Mouse (Mus musculus): ENCODE measurements at regions not wholly inside any gene's neighbourhood (a gene's known extent, or its start where the extent isn't known, plus 50 kb on each side); places are given as distances from the start of the nearest gene placed in this dataset.

- Histone ChIP-seq H3K4me1 (ENCODE audit: control insufficient read depth, insufficient read depth, low read length) (no peaks in the 10 kb centered on the region), H3K36me3 (ENCODE audit: control insufficient read depth, insufficient read depth, low read length) (no peaks in the 10 kb centered on the region), H3K9ac (ENCODE audit: low read length) (no peak overlapping the region), H3K4me3 (ENCODE audit: low read depth, low read length) (no peak overlapping the region), H3K9me3 (ENCODE audit: control insufficient read depth, low read length) (no peaks in the 10 kb centered on the region), H3K27me3 (ENCODE audit: control insufficient read depth, insufficient read depth, low read length) (no peaks in the 10 kb centered on the region), H3K27ac (ENCODE audit: low read depth, low read length) (no peak overlapping the region), H3K4me2 (no peak overlapping the region)
- ATAC-seq (ENCODE audit: low FRiP score) (peak; percentile 17; the same call in 1 of the 2 replicates), DNase-seq (ENCODE audit: low spot score, missing footprints) (no peak)
- 80% methylated on average over 13 of the region's 13 CpGs for WGBS
Measured at GRCm38 (mm10) chr11:19350331-19351242, 331.8 kb upstream of the Meis1 start.

DNA sequence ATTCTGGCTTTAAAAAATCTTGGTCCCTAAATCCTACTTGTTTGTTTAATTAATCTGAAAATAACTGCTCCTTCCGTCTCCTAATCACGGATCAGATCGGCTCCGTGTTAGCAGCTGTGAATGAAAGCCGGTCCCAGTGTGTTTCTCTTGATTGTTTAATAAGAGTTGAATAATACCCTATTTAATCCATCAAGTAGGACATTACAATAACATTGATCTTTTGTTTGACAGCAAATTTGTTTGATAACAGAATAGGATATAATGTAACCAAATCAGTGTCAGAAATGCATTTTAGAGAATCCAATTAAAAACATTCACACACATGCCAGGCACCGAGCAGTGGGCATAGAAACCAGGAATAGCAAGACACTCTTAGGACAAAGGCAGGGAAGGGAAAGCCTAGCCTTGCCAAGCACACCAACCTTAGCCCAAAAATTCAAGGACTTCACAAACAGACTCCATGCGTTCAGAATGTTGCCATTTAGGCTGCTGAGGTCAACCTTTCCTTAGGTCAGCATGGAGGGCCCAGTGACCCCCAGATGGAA lies 332.5 kb upstream of the Meis1 start:
- Histone ChIP-seq H3K9me3 (ENCODE audit: control insufficient read depth, low read length) (no peaks in the 10 kb centered on the region), H3K4me3 (ENCODE audit: low read depth, low read length) (no peak overlapping the region), H3K27ac (ENCODE audit: low read depth, low read length) (no peak overlapping the region), H3K27me3 (ENCODE audit: control insufficient read depth, insufficient read depth, low read length) (no peaks in the 10 kb centered on the region), H3K4me1 (ENCODE audit: control insufficient read depth, insufficient read depth, low read length) (no peaks in the 10 kb centered on the region), H3K4me2 (no peak overlapping the region), H3K9ac (ENCODE audit: low read length) (no peak overlapping the region), H3K36me3 (ENCODE audit: control insufficient read depth, insufficient read depth, low read length) (no peaks in the 10 kb centered on the region)
- ATAC-seq (ENCODE audit: low FRiP score) (peak; percentile 36; the same call in 1 of the 2 replicates), DNase-seq (ENCODE audit: low spot score, missing footprints) (no peak)
- 45% methylated on average over 7 of the region's 7 CpGs for WGBS

GRCm38 (mm10) chr11:19353706-19354105 lies 334.9 kb upstream of the Meis1 start:
- H3K4me3 ChIP-seq (ENCODE audit: low read depth, low read length): no peak overlapping the region
- H3K9ac ChIP-seq (ENCODE audit: low read length): no peak overlapping the region
- H3K36me3 ChIP-seq (ENCODE audit: control insufficient read depth, insufficient read depth, low read length): no peaks in the 10 kb centered on the region
- H3K27me3 ChIP-seq (ENCODE audit: control insufficient read depth, insufficient read depth, low read length): no peaks in the 10 kb centered on the region
- H3K27ac ChIP-seq (ENCODE audit: low read depth, low read length): no peak overlapping the region
- DNase-seq (ENCODE audit: low spot score, missing footprints) (no peak), ATAC-seq (ENCODE audit: low FRiP score) (no peak)
- no peak overlapping the region for H3K4me2 ChIP-seq
- no peaks in the 10 kb centered on the region for H3K4me1 ChIP-seq (ENCODE audit: control insufficient read depth, insufficient read depth, low read length)
- WGBS: 89% methylated on average over 3 of the region's 3 CpGs
- H3K9me3 ChIP-seq (ENCODE audit: control insufficient read depth, low read length): no peaks in the 10 kb centered on the region

- Histone ChIP-seq H3K9ac (ENCODE audit: low read length) (no peak overlapping the region), H3K4me2 (no peak overlapping the region)
- no peak for DNase-seq (ENCODE audit: low spot score, missing footprints)
Measured at GRCm38 (mm10) chr11:19355179-19355578, 336.4 kb upstream of the Meis1 start.

GRCm38 (mm10) chr11:19356151-19356550 lies 337.4 kb upstream of the Meis1 start:
- DNase-seq (ENCODE audit: low spot score, missing footprints): no peak
- 76% methylated on average over 2 of the region's 2 CpGs for WGBS
- H3K9ac ChIP-seq (ENCODE audit: low read length): no peak overlapping the region
- no peaks in the 10 kb centered on the region for H3K4me1 ChIP-seq (ENCODE audit: control insufficient read depth, insufficient read depth, low read length)
- H3K27ac ChIP-seq (ENCODE audit: low read depth, low read length): no peak overlapping the region
- no peaks in the 10 kb centered on the region for H3K36me3 ChIP-seq (ENCODE audit: control insufficient read depth, insufficient read depth, low read length)
- H3K27me3 ChIP-seq (ENCODE audit: control insufficient read depth, insufficient read depth, low read length): no peaks in the 10 kb centered on the region
- no peak overlapping the region for H3K4me3 ChIP-seq (ENCODE audit: low read depth, low read length)
- H3K9me3 ChIP-seq (ENCODE audit: control insufficient read depth, low read length): no peaks in the 10 kb centered on the region
- no peak for ATAC-seq (ENCODE audit: low FRiP score)
- no peak overlapping the region for H3K4me2 ChIP-seq

More at GRCm38 (mm10) chr11:19355179-19355578, 336.4 kb upstream of the Meis1 start:
- H3K27ac ChIP-seq (ENCODE audit: low read depth, low read length): no peak overlapping the region
- no peaks in the 10 kb centered on the region for H3K27me3 ChIP-seq (ENCODE audit: control insufficient read depth, insufficient read depth, low read length)
- no peaks in the 10 kb centered on the region for H3K36me3 ChIP-seq (ENCODE audit: control insufficient read depth, insufficient read depth, low read length)
- WGBS: 91% methylated on average over 2 of the region's 2 CpGs
- no peaks in the 10 kb centered on the region for H3K9me3 ChIP-seq (ENCODE audit: control insufficient read depth, low read length)
- ATAC-seq (ENCODE audit: low FRiP score): no peak
- H3K4me3 ChIP-seq (ENCODE audit: low read depth, low read length): no peak overlapping the region
- no peaks in the 10 kb centered on the region for H3K4me1 ChIP-seq (ENCODE audit: control insufficient read depth, insufficient read depth, low read length)

GRCm38 (mm10) chr11:19369152-19369551 lies 350.4 kb upstream of the Meis1 start:
- Histone ChIP-seq H3K9ac (ENCODE audit: low read length) (no peak overlapping the region), H3K4me1 (ENCODE audit: control insufficient read depth, insufficient read depth, low read length) (no peaks in the 10 kb centered on the region), H3K27ac (ENCODE audit: low read depth, low read length) (no peak overlapping the region), H3K4me2 (no peak overlapping the region), H3K36me3 (ENCODE audit: control insufficient read depth, insufficient read depth, low read length) (no peaks in the 10 kb centered on the region), H3K4me3 (ENCODE audit: low read depth, low read length) (no peak overlapping the region), H3K9me3 (ENCODE audit: control insufficient read depth, low read length) (no peaks in the 10 kb centered on the region), H3K27me3 (ENCODE audit: control insufficient read depth, insufficient read depth, low read length) (no peaks in the 10 kb centered on the region)
- WGBS: 79% methylated on average over 1 of the region's 1 CpGs
- no peak for DNase-seq (ENCODE audit: low spot score, missing footprints)
- no peak for ATAC-seq (ENCODE audit: low FRiP score)

DNA sequence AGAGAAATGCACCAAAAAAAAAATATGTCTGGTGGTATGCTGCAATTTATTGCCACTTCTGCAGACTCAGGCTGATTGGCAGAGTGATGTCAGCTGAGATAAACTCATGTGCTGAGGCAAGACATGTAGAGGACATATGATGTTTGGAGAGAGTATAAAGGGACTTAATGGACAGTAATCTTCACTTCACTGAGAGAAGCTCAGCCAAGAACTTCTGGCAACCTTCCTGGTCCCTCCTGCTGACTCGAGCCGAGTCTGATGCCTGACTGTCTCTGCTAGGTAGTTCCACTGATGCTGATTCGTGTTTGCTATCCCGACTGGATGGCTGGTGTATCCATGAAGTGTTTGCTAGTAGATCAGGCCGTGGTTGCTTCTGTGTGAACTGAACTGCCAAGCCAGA lies 354.7 kb upstream of the Meis1 start:
- no peak overlapping the region for H3K27ac ChIP-seq (ENCODE audit: low read depth, low read length)
- H3K27me3 ChIP-seq (ENCODE audit: control insufficient read depth, insufficient read depth, low read length): no peaks in the 10 kb centered on the region
- H3K9ac ChIP-seq (ENCODE audit: low read length): no peak overlapping the region
- H3K4me3 ChIP-seq (ENCODE audit: low read depth, low read length): no peak overlapping the region
- H3K4me1 ChIP-seq (ENCODE audit: control insufficient read depth, insufficient read depth, low read length): no peaks in the 10 kb centered on the region
- WGBS: 90% methylated on average over 5 of the region's 5 CpGs
- H3K36me3 ChIP-seq (ENCODE audit: control insufficient read depth, insufficient read depth, low read length): no peaks in the 10 kb centered on the region
- ATAC-seq (ENCODE audit: low FRiP score) (no peak), DNase-seq (ENCODE audit: low spot score, missing footprints) (no peak)
- H3K9me3 ChIP-seq (ENCODE audit: control insufficient read depth, low read length): no peaks in the 10 kb centered on the region
- no peak overlapping the region for H3K4me2 ChIP-seq

DNA sequence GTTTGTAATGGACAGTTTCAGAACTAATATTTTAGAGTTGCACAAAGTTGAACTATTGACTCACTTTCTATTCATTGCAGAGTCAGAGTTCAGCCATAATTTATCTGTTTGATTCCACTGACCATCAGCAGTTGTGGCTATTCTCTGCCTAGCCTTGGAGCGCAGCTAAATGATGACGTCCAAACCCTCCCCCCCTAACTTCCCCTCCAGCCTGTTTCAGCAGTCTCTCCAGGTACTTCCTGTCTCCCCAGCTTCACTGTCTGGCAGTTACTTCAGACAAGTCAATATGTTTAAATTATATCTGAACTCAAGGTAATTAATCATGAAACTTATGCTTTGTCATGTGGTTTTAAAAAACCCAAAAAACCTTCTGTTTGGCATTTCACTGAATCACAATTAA lies 362.1 kb upstream of the Meis1 start:
- Histone ChIP-seq H3K36me3 (ENCODE audit: control insufficient read depth, insufficient read depth, low read length) (no peaks in the 10 kb centered on the region), H3K4me1 (ENCODE audit: control insufficient read depth, insufficient read depth, low read length) (no peaks in the 10 kb centered on the region), H3K27me3 (ENCODE audit: control insufficient read depth, insufficient read depth, low read length) (no peaks in the 10 kb centered on the region), H3K9ac (ENCODE audit: low read length) (no peak overlapping the region), H3K9me3 (ENCODE audit: control insufficient read depth, low read length) (no peaks in the 10 kb centered on the region), H3K4me3 (ENCODE audit: low read depth, low read length) (no peak overlapping the region), H3K4me2 (no peak overlapping the region), H3K27ac (ENCODE audit: low read depth, low read length) (no peak overlapping the region)
- DNase-seq (ENCODE audit: low spot score, missing footprints): no peak
- no peak for ATAC-seq (ENCODE audit: low FRiP score)
- 79% methylated on average over 2 of the region's 2 CpGs for WGBS

- 93% methylated on average over 6 of the region's 6 CpGs for WGBS
Measured at GRCm38 (mm10) chr11:19389136-19389535, 370.4 kb upstream of the Meis1 start.

More at GRCm38 (mm10) chr11:19389136-19389535, 370.4 kb upstream of the Meis1 start:
- H3K27ac ChIP-seq (ENCODE audit: low read depth, low read length): no peak overlapping the region
- H3K4me2 ChIP-seq: no peak overlapping the region
- H3K4me1 ChIP-seq (ENCODE audit: control insufficient read depth, insufficient read depth, low read length): no peaks in the 10 kb centered on the region
- ATAC-seq (ENCODE audit: low FRiP score): no peak
- H3K36me3 ChIP-seq (ENCODE audit: control insufficient read depth, insufficient read depth, low read length): no peaks in the 10 kb centered on the region
- H3K9ac ChIP-seq (ENCODE audit: low read length): no peak overlapping the region
- H3K9me3 ChIP-seq (ENCODE audit: control insufficient read depth, low read length): no peaks in the 10 kb centered on the region
- no peak for DNase-seq (ENCODE audit: low spot score, missing footprints)
- no peaks in the 10 kb centered on the region for H3K27me3 ChIP-seq (ENCODE audit: control insufficient read depth, insufficient read depth, low read length)
- no peak overlapping the region for H3K4me3 ChIP-seq (ENCODE audit: low read depth, low read length)

All from midbrain, embryonic 11.5 days (tissue).